Mouse (Mus musculus) neural tube, embryonic 11.5 days (tissue): ENCODE measurements around the gene Galnt2. TPM values are rescaled to one million over a fixed set of nuclear protein-coding genes. Genes with fewer than 3 reads are reported as not detected.

Experiments
- ATAC-seq: fragments of 200-750 bp; cut with Nextera tagmentation; 2 replicates; pipeline ENCODE4 v1.8.0; 2017; ENCODE audit warnings: moderate number of reproducible peaks, mild to moderate bottlenecking, moderate TSS enrichment, moderate library complexity; ENCODE audit not compliant: insufficient read depth, low FRiP score, low TSS enrichment
- DNase-seq: peaks from one replicate; pipeline ENCODE4 v3.0.0-alpha.2; 2015; ENCODE audit warnings: low spot score
- H3K27ac ChIP-seq: fragments of 300-500 bp; sonication (generic); 2 replicates; pipeline ENCODE4 v1.5.1; 2014; ENCODE audit warnings: low read depth, mild to moderate bottlenecking, low read length
- H3K27me3 ChIP-seq: fragments of 300-500 bp; sonication (generic); 2 replicates; pipeline ENCODE4 v1.6.1; 2014; ENCODE audit warnings: mild to moderate bottlenecking, low read length, mixed read lengths; ENCODE audit not compliant: control insufficient read depth, insufficient read depth
- H3K36me3 ChIP-seq: fragments of 300-500 bp; sonication (generic); 2 replicates; pipeline ENCODE4 v1.6.1; 2014; ENCODE audit warnings: mild to moderate bottlenecking, low read length, moderate library complexity, mixed read lengths; ENCODE audit not compliant: control insufficient read depth, insufficient read depth
- H3K4me1 ChIP-seq: fragments of 300-500 bp; sonication (generic); 2 replicates; pipeline ENCODE4 v1.6.1; 2014; ENCODE audit warnings: low read length, mixed read lengths; ENCODE audit not compliant: control insufficient read depth, insufficient read depth
- H3K4me2 ChIP-seq: fragments of 300-500 bp; sonication (generic); 2 replicates; pipeline ENCODE4 v1.6.1; 2014; ENCODE audit warnings: low read depth, mild to moderate bottlenecking, moderate library complexity
- H3K4me3 ChIP-seq: fragments of 300-500 bp; sonication (generic); 2 replicates; pipeline ENCODE4 v1.5.1; 2014; ENCODE audit warnings: low read depth, low read length
- H3K9ac ChIP-seq: fragments of 300-500 bp; sonication (generic); 2 replicates; pipeline ENCODE4 v1.6.1; 2014; ENCODE audit warnings: mild to moderate bottlenecking, low read length
- H3K9me3 ChIP-seq: fragments of 300-500 bp; sonication (generic); 2 replicates; pipeline ENCODE4 v1.6.1; 2016; ENCODE audit warnings: low read length; ENCODE audit not compliant: control insufficient read depth
- WGBS: fragments of 180-500 bp; shearing (Covaris S2); extraction: QIAGEN DNeasy Blood & Tissue Kit; methylation state at CpG from one replicate; pipeline ENCODE4 v1.1.7; 2014; 5-methylcytosine and 5-hydroxymethylcytosine counted together
- polyA plus RNA-seq: library from polyadenylated mRNA; unstranded; fragments of >200 nt; fragmentation: Nextera tagmentation; extraction: Ambion mirVana; gene quantifications from 2 replicates; pipeline ENCODE4 v1.2.1, GENCODE M21; 2014

Gene Galnt2
- polyA plus RNA-seq, 1 experiment from 2014 or later: 92.4 TPM

GRCm38 (mm10) chr8:124294900-124295299 is 63.7 kb downstream of the Galnt2 start:
- H3K27ac ChIP-seq: no peak overlapping the region
- no peak for ATAC-seq
- peaks cover 12% of the 10 kb centered on the region for H3K4me1 ChIP-seq
- no peak overlapping the region for H3K9ac ChIP-seq
- no peak overlapping the region for H3K4me3 ChIP-seq
- no peaks in the 10 kb centered on the region for H3K36me3 ChIP-seq
- WGBS: 66% methylated on average over 10 of the region's 10 CpGs
- no peaks in the 10 kb centered on the region for H3K27me3 ChIP-seq
- H3K4me2 ChIP-seq: no peak overlapping the region
- no peak for DNase-seq
- H3K9me3 ChIP-seq: no peaks in the 10 kb centered on the region

- Histone ChIP-seq H3K4me1 (peaks cover 12% of the 10 kb centered on the region), H3K9ac (no peak overlapping the region), H3K36me3 (no peaks in the 10 kb centered on the region), H3K9me3 (no peaks in the 10 kb centered on the region), H3K4me3 (no peak overlapping the region), H3K4me2 (no peak overlapping the region), H3K27me3 (no peaks in the 10 kb centered on the region), H3K27ac (no peak overlapping the region)
- DNase-seq (no peak), ATAC-seq (no peak)
- WGBS: 84% methylated on average over 6 of the region's 6 CpGs
Observed at GRCm38 (mm10) chr8:124295357-124295756, 64.2 kb downstream of the Galnt2 start.

GRCm38 (mm10) chr8:124301512-124301911 is 70.3 kb downstream of the Galnt2 start:
- ATAC-seq (no peak), DNase-seq (no peak)
- Histone ChIP-seq H3K4me2 (no peak overlapping the region), H3K9ac (no peak overlapping the region), H3K27me3 (no peaks in the 10 kb centered on the region), H3K9me3 (no peaks in the 10 kb centered on the region), H3K36me3 (peaks cover 4% of the 10 kb centered on the region; the same call in 1 of the 2 replicates), H3K4me3 (no peak overlapping the region), H3K27ac (no peak overlapping the region), H3K4me1 (peaks cover 5% of the 10 kb centered on the region; the same call in 1 of the 2 replicates)
- WGBS: 90% methylated on average over 4 of the region's 4 CpGs

GRCm38 (mm10) chr8:124301935-124302555 is 70.9 kb downstream of the Galnt2 start:
- WGBS: 85% methylated on average over 7 of the region's 7 CpGs
- no peak overlapping the region for H3K27ac ChIP-seq

GRCm38 (mm10) chr8:124303211-124303902 is 72.2 kb downstream of the Galnt2 start:
- peaks cover 6% of the 10 kb centered on the region for H3K36me3 ChIP-seq
- 86% methylated on average over 15 of the region's 15 CpGs for WGBS
- H3K9ac ChIP-seq: no peak overlapping the region
- no peak overlapping the region for H3K4me2 ChIP-seq
- H3K4me3 ChIP-seq: no peak overlapping the region
- H3K9me3 ChIP-seq: no peaks in the 10 kb centered on the region
- no peak for DNase-seq
- H3K4me1 ChIP-seq: peaks cover 5% of the 10 kb centered on the region; the same call in 1 of the 2 replicates
- H3K27ac ChIP-seq: no peak overlapping the region
- no peaks in the 10 kb centered on the region for H3K27me3 ChIP-seq
- no peak for ATAC-seq

More at GRCm38 (mm10) chr8:124301935-124302555, 70.9 kb downstream of the Galnt2 start:
- Histone ChIP-seq H3K4me3 (no peak overlapping the region), H3K9me3 (no peaks in the 10 kb centered on the region), H3K9ac (no peak overlapping the region), H3K4me1 (peaks cover 5% of the 10 kb centered on the region; the same call in 1 of the 2 replicates), H3K4me2 (no peak overlapping the region), H3K36me3 (peaks cover 4% of the 10 kb centered on the region; the same call in 1 of the 2 replicates), H3K27me3 (no peaks in the 10 kb centered on the region)
- DNase-seq: no peak
- no peak for ATAC-seq

GRCm38 (mm10) chr8:124304141-124304540 is 73.0 kb downstream of the Galnt2 start:
- Histone ChIP-seq H3K36me3 (peaks cover 6% of the 10 kb centered on the region), H3K4me1 (peaks cover 5% of the 10 kb centered on the region; the same call in 1 of the 2 replicates), H3K9me3 (no peaks in the 10 kb centered on the region), H3K4me3 (no peak overlapping the region), H3K27me3 (no peaks in the 10 kb centered on the region), H3K27ac (no peak overlapping the region), H3K9ac (no peak overlapping the region), H3K4me2 (no peak overlapping the region)
- WGBS: 82% methylated on average over 4 of the region's 4 CpGs
- ATAC-seq: no peak
- no peak for DNase-seq

GRCm38 (mm10) chr8:124306574-124306973 is 75.4 kb downstream of the Galnt2 start:
- Histone ChIP-seq H3K4me3 (no peak overlapping the region), H3K27me3 (no peaks in the 10 kb centered on the region), H3K9ac (no peak overlapping the region), H3K27ac (no peak overlapping the region), H3K4me2 (no peak overlapping the region), H3K4me1 (peaks cover 5% of the 10 kb centered on the region; the same call in 1 of the 2 replicates), H3K36me3 (peaks cover 6% of the 10 kb centered on the region), H3K9me3 (no peaks in the 10 kb centered on the region)
- WGBS: 77% methylated on average over 7 of the region's 7 CpGs
- no peak for DNase-seq
- no peak for ATAC-seq

GRCm38 (mm10) chr8:124307700-124308099 is 76.5 kb downstream of the Galnt2 start:
- ATAC-seq: no peak
- H3K4me1 ChIP-seq: peaks cover 5% of the 10 kb centered on the region; the same call in 1 of the 2 replicates
- H3K4me2 ChIP-seq: no peak overlapping the region
- no peak overlapping the region for H3K4me3 ChIP-seq
- 91% methylated on average over 10 of the region's 10 CpGs for WGBS
- no peak for DNase-seq
- no peaks in the 10 kb centered on the region for H3K9me3 ChIP-seq
- no peak overlapping the region for H3K9ac ChIP-seq
- peaks cover 6% of the 10 kb centered on the region for H3K36me3 ChIP-seq
- H3K27ac ChIP-seq: no peak overlapping the region
- no peaks in the 10 kb centered on the region for H3K27me3 ChIP-seq

GRCm38 (mm10) chr8:124310509-124310908 is 79.3 kb downstream of the Galnt2 start:
- ATAC-seq: no peak
- 88% methylated on average over 13 of the region's 13 CpGs for WGBS
- H3K4me1 ChIP-seq: no peaks in the 10 kb centered on the region

More at GRCm38 (mm10) chr8:124310509-124310908, 79.3 kb downstream of the Galnt2 start:
- Histone ChIP-seq H3K27ac (no peak overlapping the region), H3K27me3 (no peaks in the 10 kb centered on the region), H3K4me2 (no peak overlapping the region), H3K9me3 (no peaks in the 10 kb centered on the region), H3K4me3 (no peak overlapping the region), H3K9ac (no peak overlapping the region), H3K36me3 (peaks cover 3% of the 10 kb centered on the region)
- no peak for DNase-seq
